Mouse (Mus musculus) thymus, postnatal 0 days (tissue): ENCODE measurements around the gene Eps15. TPM values are rescaled to one million over a fixed set of nuclear protein-coding genes. Genes with fewer than 3 reads are reported as not detected.
A peak's percentile ranks its signal among the peaks of the same experiment; 100 is the strongest.

ENCODE experiments used
- DNase-seq: peaks from one replicate; pipeline ENCODE4 v3.0.0-alpha.2; 2015; ENCODE audit warnings: low spot score
- polyA plus RNA-seq: library from polyadenylated mRNA; unstranded; fragments of >200 nt; fragmentation: Nextera tagmentation; extraction: Ambion mirVana; gene quantifications from 2 replicates; pipeline ENCODE4 v1.2.1, GENCODE M21; 2015

The Eps15 gene
- 49.2 and 53.7 TPM in 2 replicates for polyA plus RNA-seq

- DNase-seq: peak; percentile 91
Observed at GRCm38 (mm10) chr4:109279689-109280458, at the start of gene Eps15. Gene Eps15, plus strand, starts transcription at chr4:109280268.

- DNase-seq: no peak
Observed at GRCm38 (mm10) chr4:109234185-109234584, 45.9 kb upstream of the Eps15 start, which contains the start of gene Calr4. Gene Calr4, plus strand, starts transcription at chr4:109234485.

GRCm38 (mm10) chr4:109234806-109235350 lies 45.2 kb upstream of the Eps15 start:
- DNase-seq: no peak

GRCm38 (mm10) chr4:109236186-109236879 lies 43.7 kb upstream of the Eps15 start:
- DNase-seq: no peak

GRCm38 (mm10) chr4:109238428-109239268 lies 41.4 kb upstream of the Eps15 start:
- DNase-seq: no peak

- no peak for DNase-seq
Observed at GRCm38 (mm10) chr4:109241221-109241620, 38.8 kb upstream of the Eps15 start.

- no peak for DNase-seq
Observed at GRCm38 (mm10) chr4:109241934-109242333, 38.1 kb upstream of the Eps15 start.

GRCm38 (mm10) chr4:109244506-109244905 lies 35.6 kb upstream of the Eps15 start:
- DNase-seq: no peak

GRCm38 (mm10) chr4:109245016-109245620 lies 35.0 kb upstream of the Eps15 start:
- no peak for DNase-seq

GRCm38 (mm10) chr4:109251605-109252004 lies 28.5 kb upstream of the Eps15 start:
- peak; percentile 73 for DNase-seq

GRCm38 (mm10) chr4:109252199-109252598 lies 27.9 kb upstream of the Eps15 start:
- DNase-seq: no peak

GRCm38 (mm10) chr4:109253664-109254151 lies 26.4 kb upstream of the Eps15 start:
- DNase-seq: peak; percentile 46

GRCm38 (mm10) chr4:109254511-109254910 lies 25.6 kb upstream of the Eps15 start:
- DNase-seq: no peak

- no peak for DNase-seq
Observed at GRCm38 (mm10) chr4:109255321-109255720, 24.7 kb upstream of the Eps15 start.

GRCm38 (mm10) chr4:109255727-109256417 lies 24.2 kb upstream of the Eps15 start:
- no peak for DNase-seq

GRCm38 (mm10) chr4:109256791-109257190 lies 23.3 kb upstream of the Eps15 start:
- DNase-seq: no peak

GRCm38 (mm10) chr4:109257639-109258038 lies 22.4 kb upstream of the Eps15 start:
- peak; percentile 40 for DNase-seq

GRCm38 (mm10) chr4:109262068-109262467 lies 18.0 kb upstream of the Eps15 start:
- DNase-seq: no peak

- DNase-seq: no peak
Observed at GRCm38 (mm10) chr4:109266056-109266455, 14.0 kb upstream of the Eps15 start.

GRCm38 (mm10) chr4:109266744-109267143 lies 13.3 kb upstream of the Eps15 start:
- DNase-seq: no peak
